Mouse (Mus musculus) monocyte, adult 59 days (primary cell): ENCODE results near the gene Higd1c. TPM values are rescaled to one million over a fixed set of nuclear protein-coding genes. Genes with fewer than 3 reads are reported as not detected.

Experiments used
- total RNA-seq, 2 experiments: library from RNA; stranded (reverse); gene quantifications; one replicate each; pipeline ENCODE4 v1.2.4; 2023

Gene Higd1c
- not detected for total RNA-seq

GRCm38 (mm10) chr15:100364242-100364641, at the start of gene Higd1c:
TSS of gene Higd1c (plus strand) at chr15:100364542.

GRCm38 (mm10) chr15:100334629-100335028, 29.7 kb upstream of the Higd1c start, which contains the start of gene Mettl7a3:
TSS of gene Mettl7a3 (plus strand) at chr15:100334929.

GRCm38 (mm10) chr15:100352711-100353250, 11.6 kb upstream of the Higd1c start, which contains the start of the genes Methig1 and Mettl7a2:
TSS of gene Methig1 (plus strand) at chr15:100353149.
TSS of gene Mettl7a2 (plus strand) at chr15:100353200.

DNA sequence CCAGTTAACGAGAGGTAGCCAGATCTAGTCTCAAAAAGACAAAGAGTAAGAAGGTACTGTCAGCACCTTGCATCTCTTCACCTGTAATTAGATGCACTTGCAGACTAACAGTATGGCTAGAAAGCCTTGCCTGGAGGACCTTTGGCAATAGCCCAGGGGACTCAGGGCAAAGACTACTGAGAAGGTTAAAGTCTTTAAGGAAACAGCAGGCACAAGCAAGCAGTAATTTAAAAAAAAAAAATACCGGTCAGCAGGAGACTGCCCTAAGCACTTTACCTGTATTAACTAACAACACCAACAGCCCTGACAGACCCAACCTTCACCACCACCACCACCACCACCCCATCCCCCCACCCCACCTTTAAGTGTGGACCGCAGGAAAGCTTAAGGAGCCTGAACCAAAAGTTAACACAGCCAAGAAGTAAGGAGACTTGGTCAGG, 57.4 kb downstream of the Higd1c start, which contains the start of gene Gm5475:
Gene Gm5475, plus strand, starts transcription at position 390 of the 440 bp plus-strand sequence.

DNA sequence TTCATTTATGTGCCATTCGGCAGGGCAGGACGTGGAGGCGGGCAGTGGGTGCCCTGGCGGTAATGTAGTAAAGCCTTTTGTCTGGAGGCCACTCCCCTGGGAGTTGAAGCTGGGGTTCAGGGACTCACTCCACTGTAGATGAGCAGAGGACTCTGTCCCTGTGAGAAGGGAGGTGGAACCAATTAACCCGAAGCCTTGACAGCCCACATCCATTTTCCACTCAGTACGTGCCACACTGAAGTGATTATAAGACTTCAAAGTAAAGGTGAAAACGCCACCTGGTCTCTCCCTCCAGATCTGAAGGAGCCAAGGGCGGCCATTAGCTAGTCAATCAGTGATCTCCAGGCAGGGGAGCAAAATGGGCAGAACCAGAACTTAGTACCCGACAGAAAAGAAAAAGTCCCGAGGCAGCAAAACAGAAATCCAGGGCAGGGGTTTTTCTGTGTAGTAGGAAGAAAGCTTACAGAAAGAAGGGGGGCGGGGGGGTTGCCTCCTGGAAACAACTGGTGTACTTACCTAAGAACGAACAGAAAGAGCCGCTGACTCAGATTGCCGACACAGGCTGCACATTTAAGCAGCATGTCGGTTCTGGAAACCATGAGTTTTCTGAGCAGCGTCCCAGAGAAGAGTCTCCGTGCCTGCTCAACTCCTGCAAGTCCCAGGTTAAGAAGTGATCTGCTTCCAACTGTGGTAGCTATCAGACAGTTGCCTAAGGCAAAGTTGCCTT, 60.2 kb downstream of the Higd1c start, which contains the start of gene Slc11a2:
Gene Slc11a2, minus strand, starts transcription at position 677 of the 727 bp plus-strand sequence.

Other genes starting within 250 kb of the Higd1c start
- gene Atf1, start 136.7 kb upstream of the Higd1c start, total RNA-seq: 10 to 100 TPM; 58.9 to 73.3 TPM
- not detected for gene Tmprss12, start 83.7 kb upstream of the Higd1c start, total RNA-seq
- gene Mettl7a1, start 60.4 kb upstream of the Higd1c start, total RNA-seq: 10 to 100 TPM; 63.1 to 73.6 TPM
- under 1 TPM in 1 of 2 experiments, not detected in 1; 0.63 TPM for gene Mettl7a3, start 29.6 kb upstream of the Higd1c start, total RNA-seq
- gene Methig1, start 11.4 kb upstream of the Higd1c start, total RNA-seq: not detected
- gene Mettl7a2, start 11.3 kb upstream of the Higd1c start, total RNA-seq: 1 to 10 TPM; 2.0 to 2.5 TPM
- not detected for gene Gm5475, start 57.6 kb downstream of the Higd1c start, total RNA-seq
- gene Slc11a2, start 60.5 kb downstream of the Higd1c start, total RNA-seq: 10 to 100 TPM; 30.3 to 30.6 TPM
- 10 to 100 TPM; 27.2 to 29.2 TPM for gene Letmd1, start 104.5 kb downstream of the Higd1c start, total RNA-seq
- 1 to 10 TPM; 2.0 to 2.7 TPM for gene Csrnp2, start 130.9 kb downstream of the Higd1c start, total RNA-seq
- 1 to 10 TPM; 7.2 to 8.8 TPM for gene Tfcp2, start 187.5 kb downstream of the Higd1c start, total RNA-seq
- gene Pou6f1, start 235.4 kb downstream of the Higd1c start, total RNA-seq: 10 to 100 TPM; 12.4 to 15.5 TPM